Mouse (Mus musculus) thymus, postnatal 25 days (tissue): Measurements from ENCODE around the gene Bivm.

Source experiments
- DNase-seq: peaks from one replicate; pipeline ENCODE4 v3.0.0; 2022

The Bivm gene

GRCm38 (mm10) chr1:44178086-44178485, 59.3 kb downstream of the Bivm start:
- DNase-seq = no peak

- DNase-seq = no peak
Observed at GRCm38 (mm10) chr1:44186396-44186795, 67.6 kb downstream of the Bivm start.
